Mouse (Mus musculus) liver, embryonic 11.5 days (tissue): ENCODE measurements around the gene Rec114. TPM values are rescaled to one million over a fixed set of nuclear protein-coding genes. Genes with fewer than 3 reads are reported as not detected.

ENCODE experiments used
- ATAC-seq: fragments of 200-750 bp; cut with Nextera tagmentation; replicated peaks from 2 replicates; pipeline ENCODE4 v1.8.0; 2017; ENCODE audit warnings: moderate number of reproducible peaks, mild to moderate bottlenecking, moderate TSS enrichment, moderate library complexity; ENCODE audit not compliant: low FRiP score
- DNase-seq: peaks from one replicate; pipeline ENCODE4 v3.0.0-alpha.2; 2017; ENCODE audit warnings: low spot score
- H3K27ac ChIP-seq: fragments of 300-500 bp; sonication (generic); 2 replicates; pipeline ENCODE4 v1.5.1; 2014; ENCODE audit warnings: mild to moderate bottlenecking, low read depth, low read length, control low read depth
- H3K27me3 ChIP-seq: fragments of 300-500 bp; sonication (generic); replicated peaks from 2 replicates; pipeline ENCODE4 v1.6.1; 2014; ENCODE audit warnings: low read length, mixed read lengths; ENCODE audit not compliant: control insufficient read depth, insufficient read depth
- H3K36me3 ChIP-seq: fragments of 300-500 bp; sonication (generic); 2 replicates; pipeline ENCODE4 v1.6.1; 2014; ENCODE audit warnings: mild to moderate bottlenecking, low read length, moderate library complexity, mixed read lengths; ENCODE audit not compliant: control insufficient read depth, insufficient read depth
- H3K4me1 ChIP-seq: fragments of 300-500 bp; sonication (generic); replicated peaks from 2 replicates; pipeline ENCODE4 v1.6.1; 2014; ENCODE audit warnings: low read length, mixed read lengths; ENCODE audit not compliant: control insufficient read depth, insufficient read depth
- H3K4me2 ChIP-seq: fragments of 300-500 bp; sonication (generic); 2 replicates; pipeline ENCODE4 v1.6.1; 2014; ENCODE audit warnings: mild to moderate bottlenecking, control low read depth, moderate library complexity
- H3K4me3 ChIP-seq: fragments of 300-500 bp; sonication (generic); 2 replicates; pipeline ENCODE4 v1.5.1; 2014; ENCODE audit warnings: low read depth, low read length, control low read depth
- H3K9ac ChIP-seq: fragments of 300-500 bp; sonication (generic); 2 replicates; pipeline ENCODE4 v1.6.1; 2014; ENCODE audit warnings: low read depth, low read length, control low read depth
- H3K9me3 ChIP-seq: fragments of 300-500 bp; sonication (generic); 2 replicates; pipeline ENCODE4 v1.6.1; 2016; ENCODE audit warnings: low read length, inconsistent platforms, mixed read lengths; ENCODE audit not compliant: control insufficient read depth
- WGBS: fragments of 180-500 bp; shearing (Covaris S2); extraction: QIAGEN DNeasy Blood & Tissue Kit; methylation state at CpG from one replicate; pipeline ENCODE4 v1.1.7; 2014; 5-methylcytosine and 5-hydroxymethylcytosine counted together
- polyA plus RNA-seq: library from polyadenylated mRNA; unstranded; fragments of >200 nt; fragmentation: Nextera tagmentation; extraction: Ambion mirVana; gene quantifications from 2 replicates; pipeline ENCODE4 v1.2.1, GENCODE M21; 2014

Rec114 gene
- polyA plus RNA-seq, 1 experiment from 2014 or later: 19.1 TPM

- DNase-seq: no peak
- no peaks in the 10 kb centered on the region for H3K36me3 ChIP-seq
- H3K9me3 ChIP-seq: no peaks in the 10 kb centered on the region
- 0 out of 2 replicates have a peak, but pooled peaks cover 2% of the 10 kb centered on the region for H3K4me1 ChIP-seq
- H3K4me2 ChIP-seq: no peak overlapping the region
- H3K27me3 ChIP-seq: no peaks in the 10 kb centered on the region
- no peak overlapping the region for H3K4me3 ChIP-seq
- H3K9ac ChIP-seq: no peak overlapping the region
- 65% methylated on average over 2 of the region's 2 CpGs for WGBS
- H3K27ac ChIP-seq: no peak overlapping the region
- no peak for ATAC-seq
Measured at GRCm38 (mm10) chr9:58762086-58762485, 18.3 kb upstream of the Rec114 start.

- Histone ChIP-seq H3K4me3 (no peak overlapping the region), H3K36me3 (no peaks in the 10 kb centered on the region), H3K4me1 (0 out of 2 replicates have a peak, but pooled peaks cover 2% of the 10 kb centered on the region), H3K27ac (no peak overlapping the region), H3K27me3 (no peaks in the 10 kb centered on the region; the same call in 1 of the 2 replicates), H3K9me3 (no peaks in the 10 kb centered on the region), H3K4me2 (no peak overlapping the region), H3K9ac (no peak overlapping the region)
- ATAC-seq: no peak
- DNase-seq: no peak
- WGBS: 80% methylated on average over 7 of the region's 7 CpGs
Measured at GRCm38 (mm10) chr9:58758754-58759153, 15.0 kb upstream of the Rec114 start.

GRCm38 (mm10) chr9:58756371-58757132 is 12.8 kb upstream of the Rec114 start:
- H3K9ac ChIP-seq: no peak overlapping the region
- WGBS: 68% methylated on average over 12 of the region's 12 CpGs
- no peaks in the 10 kb centered on the region; the same call in 1 of the 2 replicates for H3K27me3 ChIP-seq
- H3K4me2 ChIP-seq: no peak overlapping the region
- no peak overlapping the region for H3K27ac ChIP-seq
- ATAC-seq (no peak), DNase-seq (no peak)
- no peak overlapping the region for H3K4me3 ChIP-seq
- H3K4me1 ChIP-seq: no peaks in the 10 kb centered on the region
- no peaks in the 10 kb centered on the region for H3K9me3 ChIP-seq
- H3K36me3 ChIP-seq: no peaks in the 10 kb centered on the region

GRCm38 (mm10) chr9:58753606-58754005 is 9.8 kb upstream of the Rec114 start:
- no peak overlapping the region for H3K27ac ChIP-seq
- ATAC-seq: no peak
- H3K9ac ChIP-seq: no peak overlapping the region
- DNase-seq: no peak
- no peaks in the 10 kb centered on the region for H3K9me3 ChIP-seq
- H3K4me2 ChIP-seq: no peak overlapping the region
- 85% methylated on average over 1 of the region's 1 CpGs for WGBS
- H3K4me3 ChIP-seq: no peak overlapping the region
- no peaks in the 10 kb centered on the region; the same call in 1 of the 2 replicates for H3K4me1 ChIP-seq
- no peaks in the 10 kb centered on the region; the same call in 1 of the 2 replicates for H3K27me3 ChIP-seq
- H3K36me3 ChIP-seq: no peaks in the 10 kb centered on the region

GRCm38 (mm10) chr9:58748142-58748541 is 4.4 kb upstream of the Rec114 start:
- H3K9ac ChIP-seq: no peak overlapping the region
- no peak overlapping the region for H3K4me3 ChIP-seq
- DNase-seq: no peak
- ATAC-seq: no peak; the same call in 1 of the 2 replicates
- no peaks in the 10 kb centered on the region for H3K36me3 ChIP-seq
- 46% methylated on average over 4 of the region's 4 CpGs for WGBS
- H3K27ac ChIP-seq: no peak overlapping the region
- H3K9me3 ChIP-seq: no peaks in the 10 kb centered on the region
- H3K4me1 ChIP-seq: peaks cover 14% of the 10 kb centered on the region
- H3K27me3 ChIP-seq: no peaks in the 10 kb centered on the region
- H3K4me2 ChIP-seq: no peak overlapping the region

GRCm38 (mm10) chr9:58747328-58747755 is 3.6 kb upstream of the Rec114 start:
- no peak overlapping the region for H3K4me3 ChIP-seq
- H3K9ac ChIP-seq: no peak overlapping the region
- peaks cover 14% of the 10 kb centered on the region for H3K4me1 ChIP-seq
- no peaks in the 10 kb centered on the region for H3K27me3 ChIP-seq
- H3K4me2 ChIP-seq: no peak overlapping the region
- H3K36me3 ChIP-seq: no peaks in the 10 kb centered on the region
- ATAC-seq: no peak
- 67% methylated on average over 6 of the region's 6 CpGs for WGBS
- no peak for DNase-seq
- H3K9me3 ChIP-seq: no peaks in the 10 kb centered on the region
- no peak overlapping the region for H3K27ac ChIP-seq

- no peak overlapping the region for H3K4me3 ChIP-seq
- 89% methylated on average over 2 of the region's 2 CpGs for WGBS
- no peaks in the 10 kb centered on the region for H3K36me3 ChIP-seq
- peaks cover 7% of the 10 kb centered on the region; the same call in 1 of the 2 replicates for H3K4me1 ChIP-seq
- no peak overlapping the region for H3K27ac ChIP-seq
- H3K9ac ChIP-seq: no peak overlapping the region
- DNase-seq (no peak), ATAC-seq (no peak)
- no peaks in the 10 kb centered on the region for H3K27me3 ChIP-seq
- H3K4me2 ChIP-seq: no peak overlapping the region
- no peaks in the 10 kb centered on the region for H3K9me3 ChIP-seq
Measured at GRCm38 (mm10) chr9:58742692-58743091, 1.1 kb downstream of the Rec114 start.

GRCm38 (mm10) chr9:58741369-58741768 is 2.4 kb downstream of the Rec114 start:
- H3K9me3 ChIP-seq: no peaks in the 10 kb centered on the region

GRCm38 (mm10) chr9:58739791-58740190 is 4.0 kb downstream of the Rec114 start:
- Histone ChIP-seq H3K9ac (no peak overlapping the region), H3K36me3 (no peaks in the 10 kb centered on the region), H3K27me3 (no peaks in the 10 kb centered on the region), H3K4me2 (no peak overlapping the region), H3K27ac (no peak overlapping the region), H3K9me3 (no peaks in the 10 kb centered on the region), H3K4me3 (no peak overlapping the region), H3K4me1 (peaks cover 7% of the 10 kb centered on the region; the same call in 1 of the 2 replicates)
- 73% methylated on average over 9 of the region's 9 CpGs for WGBS
- DNase-seq (no peak), ATAC-seq (no peak)

More at GRCm38 (mm10) chr9:58741369-58741768, 2.4 kb downstream of the Rec114 start:
- Histone ChIP-seq H3K27ac (no peak overlapping the region), H3K27me3 (no peaks in the 10 kb centered on the region), H3K4me3 (no peak overlapping the region), H3K9ac (no peak overlapping the region), H3K4me2 (peak overlapping the region; percentile 27; the same call in 1 of the 2 replicates), H3K36me3 (no peaks in the 10 kb centered on the region), H3K4me1 (peaks cover 7% of the 10 kb centered on the region; the same call in 1 of the 2 replicates)
- DNase-seq (no peak), ATAC-seq (no peak)
- WGBS: 78% methylated on average over 20 of the region's 20 CpGs
